Mouse (Mus musculus): ENCODE results near the gene Kirrel2. TPM values are rescaled to one million over a fixed set of nuclear protein-coding genes. Genes with fewer than 3 reads are reported as not detected.
"Not testable (repeated sequence)": the region's sequence is repeated elsewhere in the genome, so short reads cannot be mapped to it uniquely, and the experiment has no call there.

Kirrel2 gene
- 1.0 and 1.1 TPM in 2 replicates for polyA plus RNA-seq (2015; fragmentation: Nextera tagmentation; extraction: Ambion mirVana)

DNA sequence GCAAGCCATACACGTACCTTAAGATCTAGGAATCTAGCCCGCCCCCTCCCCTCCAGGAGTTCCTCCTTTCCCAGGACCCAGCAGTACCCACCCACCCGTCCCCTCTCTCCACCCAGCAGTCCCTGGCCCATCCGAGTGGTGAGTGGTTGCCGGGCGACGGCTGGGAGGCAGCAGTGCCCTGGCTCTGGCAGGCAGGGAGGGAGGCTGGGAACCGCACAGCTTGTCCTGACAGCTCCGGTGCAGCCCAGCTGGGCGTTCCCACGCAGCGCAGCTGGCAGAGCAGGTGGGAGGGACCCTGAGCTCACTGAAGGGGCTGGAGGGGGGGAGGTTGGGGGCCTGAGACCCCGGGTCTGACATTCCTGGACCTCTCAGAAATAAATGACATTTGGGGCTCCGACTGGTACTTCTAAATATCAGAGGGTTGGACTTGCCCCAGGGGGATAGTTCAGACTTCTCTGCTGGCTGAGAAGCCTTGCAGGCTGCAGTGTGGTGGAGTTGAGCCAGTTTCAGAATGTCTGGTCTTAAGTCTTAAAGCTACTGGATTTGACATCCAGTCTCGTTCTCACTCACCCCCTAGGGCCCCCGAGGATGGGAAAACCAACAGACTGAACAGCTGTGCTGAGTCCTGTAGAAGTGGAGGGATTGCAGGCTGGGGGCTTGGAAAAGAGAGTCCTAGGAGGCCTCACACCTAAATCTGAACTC lies at the start of gene Kirrel2, which contains the start of gene Nphs1:
Gene Kirrel2 (minus strand): TSS at position 62 of the 702 bp plus-strand sequence.
Gene Nphs1 (plus strand): TSS at position 687 of the 702 bp plus-strand sequence.
- H3K4me2 ChIP-seq (ENCODE audit: low read depth, low read length), result peak within 1 kb of the TSS; percentile 28
- 2% methylated on average over 16 of the region's 16 CpGs for WGBS
- peaks cover 87% of the 10 kb centered on the region for H3K27me3 ChIP-seq (replicated peaks; ENCODE audit: control insufficient read depth, insufficient read depth, low read length)
- H3K4me3 ChIP-seq (ENCODE audit: low read length), result peak within 1 kb of the TSS; percentile 23
- no peaks in the 10 kb centered on the region for H3K9me3 ChIP-seq (ENCODE audit: control insufficient read depth, low read length)
- H3K27ac ChIP-seq (ENCODE audit: low read length), result peak within 1 kb of the TSS; percentile 23; the same call in 1 of the 2 replicates
- peak; percentile 69 for ATAC-seq
- peak within 1 kb of the TSS; percentile 10; the same call in 1 of the 2 replicates for H3K9ac ChIP-seq (ENCODE audit: low read depth, low read length)
- no peaks in the 10 kb centered on the region for H3K36me3 ChIP-seq (ENCODE audit: control insufficient read depth, insufficient read depth, low read length)
- peaks cover 6% of the 10 kb centered on the region; the same call in 1 of the 2 replicates for H3K4me1 ChIP-seq (ENCODE audit: control insufficient read depth, insufficient read depth, low read length)

DNA sequence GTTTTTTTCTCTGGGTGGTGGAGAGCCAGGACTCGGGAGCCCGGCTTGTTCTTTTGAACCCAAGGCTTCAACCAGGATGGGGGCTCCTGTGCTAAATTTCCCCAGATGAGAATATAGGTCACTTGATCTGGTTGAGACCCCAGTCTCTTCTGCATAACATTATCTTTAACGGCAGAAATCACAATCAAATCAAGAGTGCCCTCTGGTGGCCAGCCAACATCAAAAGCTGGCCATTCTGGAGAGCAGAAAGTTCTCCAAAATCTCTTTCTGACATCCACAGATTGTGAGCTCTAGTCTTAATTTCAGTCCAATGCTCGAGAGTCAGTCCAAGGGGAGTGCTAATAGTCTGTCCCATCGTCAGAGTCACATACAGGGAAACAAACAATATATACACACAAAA lies 43.7 kb upstream of the Kirrel2 start:
- 77% methylated on average over 5 of the region's 5 CpGs for WGBS
- not testable (repeated sequence) for H3K4me2 ChIP-seq (ENCODE audit: low read depth, low read length); H3K27ac ChIP-seq (ENCODE audit: low read length); H3K9me3 ChIP-seq (ENCODE audit: control insufficient read depth, low read length); H3K27me3 ChIP-seq (replicated peaks; ENCODE audit: control insufficient read depth, insufficient read depth, low read length); ATAC-seq; H3K36me3 ChIP-seq (ENCODE audit: control insufficient read depth, insufficient read depth, low read length); H3K4me1 ChIP-seq (ENCODE audit: control insufficient read depth, insufficient read depth, low read length); H3K9ac ChIP-seq (ENCODE audit: low read depth, low read length); H3K4me3 ChIP-seq (ENCODE audit: low read length)

DNA sequence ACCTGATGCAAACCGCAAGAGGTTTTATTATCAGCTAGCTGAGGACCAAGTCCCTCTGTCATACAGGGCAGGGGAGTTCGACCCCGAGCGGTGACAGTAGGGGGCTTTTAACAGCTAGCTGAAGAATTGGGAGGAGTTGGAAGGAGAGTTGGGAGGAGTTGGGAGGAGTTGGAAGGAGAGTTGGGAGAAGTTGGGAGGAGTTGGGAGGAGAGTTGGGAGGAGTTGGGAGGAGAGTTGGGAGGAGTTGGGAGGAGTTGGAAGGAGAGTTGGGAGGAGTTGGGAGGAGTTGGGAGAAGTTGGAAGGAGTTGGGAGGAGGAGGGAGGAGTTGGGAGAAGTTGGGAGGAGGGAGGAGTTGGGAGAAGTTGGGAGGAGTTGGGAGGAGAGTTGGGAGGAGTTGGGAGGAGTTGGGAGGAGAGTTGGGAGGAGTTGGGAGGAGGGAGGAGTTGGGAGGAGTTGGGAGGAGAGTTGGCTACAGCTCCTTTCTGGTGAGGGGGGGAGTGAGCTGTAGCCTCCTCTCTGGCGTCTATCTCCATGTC lies 38.1 kb upstream of the Kirrel2 start:
- 68% methylated on average over 4 of the region's 5 CpGs for WGBS
- H3K27ac ChIP-seq (ENCODE audit: low read length), result not testable (repeated sequence)

DNA sequence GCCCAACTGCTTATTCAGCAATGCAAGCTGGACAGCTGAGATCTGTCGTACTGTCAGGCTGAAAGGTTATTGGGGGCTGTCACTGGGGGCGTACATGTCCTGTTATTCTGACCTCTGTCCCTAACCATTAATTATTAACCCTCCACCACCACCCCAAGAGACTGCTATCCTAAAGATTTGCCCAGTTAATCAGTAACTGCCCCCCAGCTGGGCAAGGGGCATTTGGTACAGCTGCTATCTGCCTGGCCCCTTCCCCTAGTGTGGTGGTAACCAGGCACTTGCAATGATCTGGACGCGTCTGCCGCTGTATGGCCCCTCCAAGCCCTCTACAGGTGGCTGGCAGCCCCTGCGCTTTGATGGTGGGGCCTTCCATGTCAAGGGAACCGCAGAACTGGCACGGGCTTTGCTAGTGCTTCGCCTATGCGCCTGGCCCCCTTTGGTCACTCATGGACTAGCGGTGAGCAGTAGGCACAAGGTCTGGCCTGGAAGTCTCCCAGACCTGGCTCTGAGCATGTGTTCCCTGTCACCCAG lies 36.0 kb upstream of the Kirrel2 start, which contains the start of gene Prodh2:
Gene Prodh2 (plus strand): TSS at position 222 of the 531 bp plus-strand sequence.
- Histone ChIP-seq H3K36me3 (ENCODE audit: control insufficient read depth, insufficient read depth, low read length) (no peaks in the 10 kb centered on the region), H3K9ac (ENCODE audit: low read depth, low read length) (peak within 1 kb of the TSS; percentile 30; the same call in 1 of the 2 replicates), H3K4me3 (ENCODE audit: low read length) (peak within 1 kb of the TSS; percentile 28), H3K4me1 (ENCODE audit: control insufficient read depth, insufficient read depth, low read length) (peaks cover 3% of the 10 kb centered on the region; the same call in 1 of the 2 replicates), H3K27me3 (replicated peaks; ENCODE audit: control insufficient read depth, insufficient read depth, low read length) (no peaks in the 10 kb centered on the region), H3K9me3 (ENCODE audit: control insufficient read depth, low read length) (no peaks in the 10 kb centered on the region), H3K4me2 (ENCODE audit: low read depth, low read length) (peak within 1 kb of the TSS; percentile 27), H3K27ac (ENCODE audit: low read length) (no peak within 1 kb of the TSS)
- 35% methylated on average over 11 of the region's 11 CpGs for whole genome bisulfite sequencing
- peak; percentile 85 for ATAC-seq

More for the DNA sequence above, 38.1 kb upstream of the Kirrel2 start:
- not testable (repeated sequence) for H3K27me3 ChIP-seq (replicated peaks; ENCODE audit: control insufficient read depth, insufficient read depth, low read length); H3K9me3 ChIP-seq (ENCODE audit: control insufficient read depth, low read length); H3K4me2 ChIP-seq (ENCODE audit: low read depth, low read length); H3K36me3 ChIP-seq (ENCODE audit: control insufficient read depth, insufficient read depth, low read length); ATAC-seq; H3K9ac ChIP-seq (ENCODE audit: low read depth, low read length); H3K4me1 ChIP-seq (ENCODE audit: control insufficient read depth, insufficient read depth, low read length); H3K4me3 ChIP-seq (ENCODE audit: low read length)

DNA sequence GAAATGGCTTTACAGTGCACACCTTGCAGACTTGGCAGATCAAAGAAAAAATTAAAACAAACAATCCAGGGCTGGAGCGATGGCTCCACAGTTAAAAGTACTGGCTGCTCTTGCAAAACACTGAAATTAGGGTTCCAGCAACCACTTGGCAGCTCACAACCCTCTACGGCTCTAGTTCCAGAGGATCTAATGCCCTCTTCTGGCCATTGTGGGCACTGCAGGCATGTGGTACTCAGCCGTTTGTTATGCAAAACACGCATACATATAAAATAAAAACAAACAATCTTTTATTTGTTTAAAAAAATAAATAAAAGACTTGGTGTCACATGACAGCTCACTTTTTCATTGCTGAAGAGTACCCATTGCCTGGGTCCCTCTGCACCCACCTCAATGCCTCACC lies 35.3 kb upstream of the Kirrel2 start:
- Histone ChIP-seq H3K4me2 (ENCODE audit: low read depth, low read length) (peak overlapping the region; percentile 27; the same call in 1 of the 2 replicates), H3K9ac (ENCODE audit: low read depth, low read length) (no peak overlapping the region), H3K36me3 (ENCODE audit: control insufficient read depth, insufficient read depth, low read length) (no peaks in the 10 kb centered on the region), H3K4me3 (ENCODE audit: low read length) (no peak overlapping the region), H3K4me1 (ENCODE audit: control insufficient read depth, insufficient read depth, low read length) (peaks cover 3% of the 10 kb centered on the region; the same call in 1 of the 2 replicates), H3K27me3 (replicated peaks; ENCODE audit: control insufficient read depth, insufficient read depth, low read length) (no peaks in the 10 kb centered on the region), H3K27ac (ENCODE audit: low read length) (no peak overlapping the region), H3K9me3 (ENCODE audit: control insufficient read depth, low read length) (no peaks in the 10 kb centered on the region)
- WGBS, result 23% methylated on average over 4 of the region's 4 CpGs
- 0 out of 2 replicates have a peak, but pooled peaks have one; percentile 30 for ATAC-seq

DNA sequence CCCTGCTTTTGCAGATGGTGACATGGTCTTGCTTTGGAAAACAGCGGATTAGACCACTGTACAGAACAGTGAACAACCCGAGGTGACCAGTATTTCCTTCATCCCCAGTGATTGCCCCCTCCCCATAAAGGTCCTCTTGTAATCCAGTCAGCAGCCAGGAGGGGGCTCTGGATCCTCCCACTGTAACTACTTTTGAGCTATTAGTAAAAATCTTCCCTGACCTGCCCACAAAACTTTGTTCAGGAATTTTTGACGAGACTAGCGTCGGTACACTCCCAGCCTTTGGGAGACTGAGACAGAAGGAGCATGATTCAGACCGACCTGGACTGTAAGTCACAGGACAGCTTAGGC lies 33.4 kb upstream of the Kirrel2 start:
- WGBS, result 15% methylated on average over 6 of the region's 6 CpGs
- no peak overlapping the region for H3K4me2 ChIP-seq (ENCODE audit: low read depth, low read length)
- ATAC-seq, result no peak
- H3K27me3 ChIP-seq (replicated peaks; ENCODE audit: control insufficient read depth, insufficient read depth, low read length), result no peaks in the 10 kb centered on the region
- no peaks in the 10 kb centered on the region for H3K9me3 ChIP-seq (ENCODE audit: control insufficient read depth, low read length)
- no peak overlapping the region for H3K27ac ChIP-seq (ENCODE audit: low read length)
- peaks cover 3% of the 10 kb centered on the region; the same call in 1 of the 2 replicates for H3K4me1 ChIP-seq (ENCODE audit: control insufficient read depth, insufficient read depth, low read length)
- no peak overlapping the region for H3K4me3 ChIP-seq (ENCODE audit: low read length)
- H3K9ac ChIP-seq (ENCODE audit: low read depth, low read length), result no peak overlapping the region
- H3K36me3 ChIP-seq (ENCODE audit: control insufficient read depth, insufficient read depth, low read length), result no peaks in the 10 kb centered on the region

DNA sequence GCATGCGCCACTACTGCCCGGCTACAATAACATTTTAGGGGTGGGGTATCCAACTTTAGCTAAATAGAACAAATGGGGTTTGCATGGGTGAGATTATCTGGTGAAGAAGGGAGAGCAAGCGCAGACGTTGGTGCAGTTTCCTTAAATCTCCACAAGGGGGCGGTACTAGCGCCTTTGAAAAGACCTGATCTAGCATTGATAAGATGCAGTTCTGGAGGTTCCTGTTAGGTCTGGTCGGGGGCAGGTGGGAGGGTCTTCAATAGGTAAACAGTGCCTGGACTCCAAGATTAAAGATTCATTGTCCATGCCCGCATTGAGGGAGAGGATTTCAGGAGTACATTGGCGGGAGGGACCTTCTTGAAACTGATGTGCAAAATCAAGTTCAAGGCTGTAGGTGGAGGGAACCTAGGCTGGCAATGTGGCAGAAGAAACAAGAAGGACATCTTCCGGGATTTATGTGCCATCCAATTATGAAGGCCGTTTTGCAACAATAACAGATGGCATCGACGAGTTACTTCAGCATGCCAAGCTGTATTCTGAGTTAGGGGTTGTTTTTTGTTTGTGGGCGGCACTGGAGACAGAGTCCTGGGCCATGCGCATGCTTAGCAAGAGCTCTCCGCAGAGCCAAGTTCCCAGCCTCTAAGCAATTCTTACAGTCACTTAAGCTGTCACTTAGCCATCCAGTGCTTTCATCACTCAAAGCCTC lies 32.9 kb upstream of the Kirrel2 start:
- 32% methylated on average over 16 of the region's 16 CpGs for WGBS
- H3K27ac ChIP-seq (ENCODE audit: low read length), result no peak overlapping the region
- H3K4me3 ChIP-seq (ENCODE audit: low read length), result no peak overlapping the region
- no peak overlapping the region for H3K9ac ChIP-seq (ENCODE audit: low read depth, low read length)
- no peaks in the 10 kb centered on the region for H3K27me3 ChIP-seq (replicated peaks; ENCODE audit: control insufficient read depth, insufficient read depth, low read length)
- no peaks in the 10 kb centered on the region for H3K9me3 ChIP-seq (ENCODE audit: control insufficient read depth, low read length)
- no peak overlapping the region for H3K4me2 ChIP-seq (ENCODE audit: low read depth, low read length)
- H3K36me3 ChIP-seq (ENCODE audit: control insufficient read depth, insufficient read depth, low read length), result no peaks in the 10 kb centered on the region
- ATAC-seq, result no peak
- peaks cover 3% of the 10 kb centered on the region; the same call in 1 of the 2 replicates for H3K4me1 ChIP-seq (ENCODE audit: control insufficient read depth, insufficient read depth, low read length)

DNA sequence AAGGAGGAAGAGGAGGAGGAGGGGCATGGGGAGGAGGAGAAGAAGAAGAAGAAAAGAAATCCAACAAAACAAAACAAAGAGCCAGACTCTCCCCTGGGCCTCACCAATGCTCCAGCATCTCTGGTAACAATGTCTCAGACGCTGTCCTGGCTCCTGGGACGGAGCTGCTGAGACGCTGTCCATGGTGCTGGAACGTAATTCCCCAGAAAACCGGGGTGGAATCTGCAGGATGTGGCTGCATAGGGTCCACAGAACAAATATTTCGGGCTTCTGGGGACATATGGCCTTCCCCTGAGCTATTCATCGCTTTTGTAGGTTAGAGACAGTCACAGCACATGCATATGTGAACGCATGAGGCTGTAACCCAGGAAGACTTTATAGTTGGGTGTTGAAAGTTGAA lies 26.8 kb upstream of the Kirrel2 start:
- no peaks in the 10 kb centered on the region for H3K4me1 ChIP-seq (ENCODE audit: control insufficient read depth, insufficient read depth, low read length)
- peaks cover 4% of the 10 kb centered on the region; the same call in 1 of the 2 replicates for H3K27me3 ChIP-seq (replicated peaks; ENCODE audit: control insufficient read depth, insufficient read depth, low read length)
- no peak overlapping the region for H3K4me3 ChIP-seq (ENCODE audit: low read length)
- no peaks in the 10 kb centered on the region for H3K36me3 ChIP-seq (ENCODE audit: control insufficient read depth, insufficient read depth, low read length)
- ATAC-seq, result no peak
- H3K4me2 ChIP-seq (ENCODE audit: low read depth, low read length), result no peak overlapping the region
- H3K9ac ChIP-seq (ENCODE audit: low read depth, low read length), result no peak overlapping the region
- 16% methylated on average over 8 of the region's 8 CpGs for WGBS
- no peaks in the 10 kb centered on the region for H3K9me3 ChIP-seq (ENCODE audit: control insufficient read depth, low read length)
- H3K27ac ChIP-seq (ENCODE audit: low read length), result no peak overlapping the region
